Mouse (Mus musculus) cortical plate, adult 2 months (tissue): ENCODE data around the gene Gm10053. TPM values are rescaled to one million over a fixed set of nuclear protein-coding genes. Genes with fewer than 3 reads are reported as not detected.
A peak's percentile ranks its signal among the peaks of the same experiment; 100 is the strongest.
"Not testable (repeated sequence)": the region's sequence is repeated elsewhere in the genome, so short reads cannot be mapped to it uniquely, and the experiment has no call there.

Experiments
- H3K27ac ChIP-seq: fragments of 200-500 bp; 2 replicates; pipeline ENCODE4 v1.5.1; 2012; ENCODE audit warnings: low read length, control low read depth, inconsistent platforms; ENCODE audit not compliant: insufficient read depth
- H3K4me1 ChIP-seq: fragments of 200-500 bp; 2 replicates; pipeline ENCODE4 v1.6.1; 2011; ENCODE audit warnings: low read length; ENCODE audit not compliant: control insufficient read depth, insufficient read depth
- H3K4me3 ChIP-seq: fragments of 200-500 bp; 2 replicates; pipeline ENCODE4 v1.5.1; 2011; ENCODE audit warnings: mild to moderate bottlenecking, low read length, control low read depth; ENCODE audit not compliant: insufficient read depth
- CTCF ChIP-seq: fragments of 200-500 bp; IDR thresholded peaks from 2 replicates; pipeline ENCODE4 v1.5.1; 2011; ENCODE audit warnings: mild to moderate bottlenecking, control low read depth, low read length; ENCODE audit not compliant: insufficient read depth; ENCODE audit errors: extremely low read depth
- POLR2A ChIP-seq: fragments of 200-500 bp; IDR thresholded peaks from 2 replicates; pipeline ENCODE4 v1.6.1; 2011; ENCODE audit warnings: mild to moderate bottlenecking, low read length, control low read depth; ENCODE audit not compliant: insufficient read depth; ENCODE audit errors: extremely low read depth
- polyA plus RNA-seq: library from polyadenylated mRNA; depleted of rRNA; stranded (reverse); fragments of >200 nt; gene quantifications from 2 replicates; pipeline ENCODE4 v1.2.3, GENCODE M21; 2012; rRNA removed

The Gm10053 gene
- polyA plus RNA-seq, result 110 and 111 TPM in 2 replicates

- not testable (repeated sequence) for H3K27ac ChIP-seq, H3K4me1 ChIP-seq, H3K4me3 ChIP-seq
Observed at GRCm38 (mm10) chr19:24875129-24875870, at the start of gene Gm10053. Gene Gm10053 (plus strand): TSS chr19:24875686.

- Histone ChIP-seq H3K27ac (no peak overlapping the region), H3K4me1 (no peaks in the 10 kb centered on the region), H3K4me3 (no peak overlapping the region)
- TF ChIP-seq CTCF (no peak), POLR2A (no peak)
Observed at GRCm38 (mm10) chr19:24842080-24842479, 33.4 kb upstream of the Gm10053 start.

- Histone ChIP-seq H3K4me3 (no peak overlapping the region), H3K4me1 (no peaks in the 10 kb centered on the region)
- TF ChIP-seq CTCF, result no peak
- no peak for TF ChIP-seq POLR2A
Observed at GRCm38 (mm10) chr19:24845007-24845546, 30.4 kb upstream of the Gm10053 start.

GRCm38 (mm10) chr19:24848345-24848744 is 27.1 kb upstream of the Gm10053 start:
- TF ChIP-seq POLR2A, result no peak
- no peak for TF ChIP-seq CTCF
- H3K4me3 ChIP-seq, result no peak overlapping the region
- no peaks in the 10 kb centered on the region for H3K4me1 ChIP-seq
- no peak overlapping the region for H3K27ac ChIP-seq

More at GRCm38 (mm10) chr19:24845007-24845546, 30.4 kb upstream of the Gm10053 start:
- no peak overlapping the region for H3K27ac ChIP-seq

GRCm38 (mm10) chr19:24848844-24849243 is 26.6 kb upstream of the Gm10053 start:
- Histone ChIP-seq H3K4me3 (no peak overlapping the region), H3K27ac (no peak overlapping the region), H3K4me1 (no peaks in the 10 kb centered on the region)
- no peak for TF ChIP-seq CTCF
- TF ChIP-seq POLR2A, result no peak

- no peak for TF ChIP-seq POLR2A
- TF ChIP-seq CTCF, result no peak
- Histone ChIP-seq H3K4me1 (no peaks in the 10 kb centered on the region), H3K27ac (no peak overlapping the region), H3K4me3 (no peak overlapping the region)
Observed at GRCm38 (mm10) chr19:24851456-24852315, 23.8 kb upstream of the Gm10053 start.

GRCm38 (mm10) chr19:24861276-24861611 is 14.2 kb upstream of the Gm10053 start:
- Histone ChIP-seq H3K4me1 (no peaks in the 10 kb centered on the region), H3K4me3 (peak overlapping the region; percentile 14; the same call in 1 of the 2 replicates), H3K27ac (no peak overlapping the region)
- no peak for TF ChIP-seq POLR2A
- no peak for TF ChIP-seq CTCF

GRCm38 (mm10) chr19:24861612-24862451 is 13.7 kb upstream of the Gm10053 start, which contains the start of gene Pgm5:
Gene Pgm5 (minus strand): TSS chr19:24861855.
- Histone ChIP-seq H3K4me3 (peak within 1 kb of the TSS; percentile 14; the same call in 1 of the 2 replicates), H3K27ac (no peak within 1 kb of the TSS), H3K4me1 (no peaks in the 10 kb centered on the region)
- no peak for TF ChIP-seq CTCF
- TF ChIP-seq POLR2A, result no peak

GRCm38 (mm10) chr19:24865436-24865835 is 10.1 kb upstream of the Gm10053 start:
- Histone ChIP-seq H3K4me1 (no peaks in the 10 kb centered on the region), H3K4me3 (no peak overlapping the region), H3K27ac (no peak overlapping the region)
- TF ChIP-seq POLR2A (no peak), CTCF (no peak)

GRCm38 (mm10) chr19:24871037-24871635 is 4.3 kb upstream of the Gm10053 start:
- Histone ChIP-seq H3K4me1 (no peaks in the 10 kb centered on the region), H3K4me3 (peak overlapping the region; percentile 38), H3K27ac (no peak overlapping the region)
- no peak for TF ChIP-seq POLR2A
- peak; percentile 99 for TF ChIP-seq CTCF
